Mouse (Mus musculus): ENCODE results near the gene Gm13871. TPM values are rescaled to one million over a fixed set of nuclear protein-coding genes. Genes with fewer than 3 reads are reported as not detected.
"Not testable (repeated sequence)": the region's sequence is repeated elsewhere in the genome, so short reads cannot be mapped to it uniquely, and the experiment has no call there.

The Gm13871 gene
- polyA plus RNA-seq (2012; rRNA removed): not detected in 2 replicates

DNA sequence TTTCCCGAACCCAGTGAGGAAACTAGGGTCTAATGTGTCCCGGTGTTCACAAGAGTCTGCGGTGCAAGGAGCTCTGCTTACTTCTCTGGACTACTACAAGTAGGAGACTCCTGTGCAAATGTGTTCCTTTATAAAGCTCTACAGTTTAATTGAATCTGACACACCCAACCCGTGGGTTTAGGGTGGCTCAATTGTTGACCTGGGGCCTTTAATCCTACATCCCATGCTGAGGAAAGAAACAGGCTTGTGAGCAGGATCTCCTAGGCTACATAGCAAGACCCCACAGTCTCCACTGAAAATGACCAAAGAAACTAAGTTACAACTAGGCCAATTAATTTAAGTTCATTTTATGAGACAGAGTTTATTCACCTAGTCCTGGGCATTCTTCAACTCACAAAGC, at the start of gene Gm13871:
Gene Gm13871, minus strand, starts transcription at position 101 of the 400 bp plus-strand sequence.
- not testable (repeated sequence) for DNase-seq (ENCODE audit: low spot score)

- no peak for DNase-seq (ENCODE audit: low spot score)
Observed at GRCm38 (mm10) chr4:73950375-73950896, 44.7 kb upstream of the Gm13871 start, which contains the start of gene 2310002L09Rik. TSS of gene 2310002L09Rik (minus strand) at chr4:73950846.

DNA sequence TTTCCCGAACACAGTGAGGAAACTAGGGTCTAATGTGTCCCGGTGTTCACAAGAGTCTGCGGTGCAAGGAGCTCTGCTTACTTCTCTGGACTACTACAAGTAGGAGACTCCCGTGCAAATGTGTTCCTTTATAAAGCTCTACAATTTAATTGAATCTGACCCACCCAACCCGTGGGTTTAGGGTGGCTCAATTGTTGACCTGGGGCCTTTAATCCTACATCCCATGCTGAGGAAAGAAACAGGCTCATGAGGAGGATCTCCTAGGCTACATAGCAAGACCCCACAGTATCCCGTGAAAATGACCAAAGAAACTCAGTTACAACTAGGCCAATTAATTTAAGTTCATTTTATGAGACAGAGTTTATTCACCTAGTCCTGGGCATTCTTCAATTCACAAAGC, 14.9 kb upstream of the Gm13871 start, which contains the start of gene Gm11756:
Gene Gm11756, minus strand, starts transcription at position 101 of the 400 bp plus-strand sequence.
- not testable (repeated sequence) for DNase-seq (ENCODE audit: low spot score)

GRCm38 (mm10) chr4:73891012-73891411, 14.7 kb downstream of the Gm13871 start, which contains the start of gene Gm11757:
TSS of gene Gm11757 (minus strand) at chr4:73891112.
- DNase-seq (ENCODE audit: low spot score): not testable (repeated sequence)

DNA sequence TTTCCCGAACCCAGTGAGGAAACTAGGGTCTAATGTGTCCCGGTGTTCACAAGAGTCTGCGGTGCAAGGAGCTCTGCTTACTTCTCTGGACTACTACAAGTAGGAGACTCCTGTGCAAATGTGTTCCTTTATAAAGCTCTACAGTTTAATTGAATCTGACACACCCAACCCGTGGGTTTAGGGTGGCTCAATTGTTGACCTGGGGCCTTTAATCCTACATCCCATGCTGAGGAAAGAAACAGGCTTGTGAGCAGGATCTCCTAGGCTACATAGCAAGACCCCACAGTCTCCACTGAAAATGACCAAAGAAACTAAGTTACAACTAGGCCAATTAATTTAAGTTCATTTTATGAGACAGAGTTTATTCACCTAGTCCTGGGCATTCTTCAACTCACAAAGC, 29.6 kb downstream of the Gm13871 start, which contains the start of gene Gm11758:
Gene Gm11758, minus strand, starts transcription at position 101 of the 400 bp plus-strand sequence.
- DNase-seq (ENCODE audit: low spot score): not testable (repeated sequence)

Other genes with a start within 250 kb of the Gm13871 start
- not detected in 2 replicates for gene Gm11239, start 237.6 kb downstream of the Gm13871 start, polyA plus RNA-seq (2012; rRNA removed)
- not detected in 2 replicates for gene Gm428, start 222.4 kb downstream of the Gm13871 start, polyA plus RNA-seq (2012; rRNA removed)
- 8.9 and 10.0 TPM in 2 replicates for gene Rasef, start 115.0 kb downstream of the Gm13871 start, polyA plus RNA-seq (2012; rRNA removed)
- not detected in 2 replicates for gene Gm11758, start 29.7 kb downstream of the Gm13871 start, polyA plus RNA-seq (2012; rRNA removed)
- not detected in 2 replicates for gene Gm11757, start 14.8 kb downstream of the Gm13871 start, polyA plus RNA-seq (2012; rRNA removed)
- gene Gm11756, start 14.8 kb upstream of the Gm13871 start, polyA plus RNA-seq (2012; rRNA removed): not detected in 2 replicates
- not detected in 2 replicates for gene 2310002L09Rik, start 44.9 kb upstream of the Gm13871 start, polyA plus RNA-seq (2012; rRNA removed)
- gene Frmd3, start 107.5 kb upstream of the Gm13871 start, polyA plus RNA-seq (2012; rRNA removed): 0.19 and 0.24 TPM in 2 replicates

Measured in urinary bladder, adult 2 months (tissue).